Mouse (Mus musculus): ENCODE results near the gene Hoxb7. TPM values are rescaled to one million over a fixed set of nuclear protein-coding genes. Genes with fewer than 3 reads are reported as not detected.

Hoxb7 gene
- total RNA-seq (2021), result not detected

DNA sequence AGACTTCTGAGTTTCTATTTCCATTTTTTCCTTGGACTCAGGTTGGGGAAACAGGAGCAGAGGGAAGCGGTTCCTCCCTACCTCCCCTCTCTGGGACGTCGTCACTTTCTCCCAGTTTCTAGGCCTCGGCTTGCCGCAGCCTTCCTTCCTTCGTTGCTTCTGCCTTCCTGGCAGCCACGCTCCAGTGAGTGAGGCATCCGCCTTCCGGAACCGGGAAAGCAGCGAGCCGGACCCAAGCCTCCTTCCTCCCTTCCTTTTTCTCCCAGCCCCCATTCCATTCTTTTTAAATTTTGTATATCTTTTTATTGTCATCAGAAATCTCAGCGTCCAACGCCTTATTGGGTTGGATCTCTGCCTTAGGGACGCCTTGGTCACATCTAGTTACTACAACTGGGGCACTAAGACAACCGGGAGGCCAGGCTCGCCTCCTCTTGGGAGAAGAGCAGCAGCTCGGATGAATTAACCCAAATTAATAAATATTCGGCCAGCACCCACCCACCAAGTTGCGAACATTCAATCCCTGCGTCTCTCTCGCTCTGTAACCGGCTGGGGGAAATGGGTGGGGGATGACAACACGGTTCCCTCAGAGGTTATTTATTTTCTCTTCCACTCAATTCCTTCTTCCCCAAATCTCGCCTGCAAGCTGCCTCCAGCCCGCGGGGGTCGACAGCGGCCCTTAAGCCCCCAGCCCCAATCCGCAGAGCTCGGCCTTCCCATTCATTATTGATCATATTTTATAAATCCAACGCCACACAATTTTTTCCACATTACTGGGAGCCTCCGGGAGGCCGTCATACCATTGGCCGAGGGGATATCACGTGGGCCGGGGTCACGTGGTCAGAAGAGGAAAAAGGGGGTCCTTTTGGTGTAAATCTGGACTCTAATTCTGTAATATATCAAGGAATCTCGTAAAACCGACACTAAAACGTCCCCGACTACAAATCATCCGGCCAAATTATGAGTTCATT is at the start of gene Hoxb7:
Gene Hoxb7 (plus strand): TSS at position 853 of the 968 bp plus-strand sequence.
- no peak for DNase-seq
- intact Hi-C loops (cut with DNase I), result no loop called here

DNA sequence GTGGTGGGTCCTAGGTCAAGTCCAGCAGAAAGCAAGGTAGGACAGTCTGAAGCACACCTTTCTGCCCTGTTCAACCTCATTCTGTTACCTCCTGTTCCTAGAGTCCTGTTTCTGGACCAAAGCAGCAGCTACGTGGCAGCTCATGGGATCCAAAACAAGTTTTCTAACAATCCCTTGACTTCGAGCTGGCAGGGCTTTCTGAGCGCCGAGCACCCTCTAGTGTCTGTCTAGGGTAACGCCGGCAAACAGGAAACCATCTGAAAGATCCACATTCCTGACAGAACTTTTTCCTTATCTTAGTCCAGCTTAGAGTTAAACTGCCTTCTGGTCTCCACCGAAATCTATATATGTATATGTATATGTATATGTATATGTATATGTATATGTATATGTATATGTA is 46.2 kb upstream of the Hoxb7 start:
- peak; percentile 39 to 69 for DNase-seq
- intact Hi-C loops (cut with DNase I), result loop anchor here (1.0 to 2.0 kb wide), 2 partner anchors 95 to 147 kb away; no protein-coding TSS in a partner anchor

DNA sequence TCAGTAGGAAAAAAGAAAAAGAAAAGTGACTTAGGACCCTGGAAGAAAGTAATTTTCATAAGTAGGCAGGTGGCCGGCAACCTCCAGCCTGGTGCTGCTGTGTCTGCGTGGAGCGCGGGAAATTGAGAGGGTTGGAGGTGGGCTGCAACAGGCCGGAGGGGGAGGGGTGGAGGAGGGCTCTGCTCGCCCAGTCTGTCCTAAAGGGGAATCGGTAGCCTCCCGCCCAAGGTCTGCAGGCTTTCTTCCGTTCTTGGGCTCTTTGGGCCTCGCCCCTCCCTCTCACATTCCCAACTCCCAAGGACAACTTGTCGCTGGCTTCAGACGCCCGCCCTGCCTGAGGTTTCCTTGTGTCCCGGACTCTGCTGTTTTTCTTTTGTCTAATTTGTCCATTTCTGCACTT is 35.5 kb upstream of the Hoxb7 start:
- intact Hi-C loops (cut with DNase I), result no loop called here
- DNase-seq, result no peak

DNA sequence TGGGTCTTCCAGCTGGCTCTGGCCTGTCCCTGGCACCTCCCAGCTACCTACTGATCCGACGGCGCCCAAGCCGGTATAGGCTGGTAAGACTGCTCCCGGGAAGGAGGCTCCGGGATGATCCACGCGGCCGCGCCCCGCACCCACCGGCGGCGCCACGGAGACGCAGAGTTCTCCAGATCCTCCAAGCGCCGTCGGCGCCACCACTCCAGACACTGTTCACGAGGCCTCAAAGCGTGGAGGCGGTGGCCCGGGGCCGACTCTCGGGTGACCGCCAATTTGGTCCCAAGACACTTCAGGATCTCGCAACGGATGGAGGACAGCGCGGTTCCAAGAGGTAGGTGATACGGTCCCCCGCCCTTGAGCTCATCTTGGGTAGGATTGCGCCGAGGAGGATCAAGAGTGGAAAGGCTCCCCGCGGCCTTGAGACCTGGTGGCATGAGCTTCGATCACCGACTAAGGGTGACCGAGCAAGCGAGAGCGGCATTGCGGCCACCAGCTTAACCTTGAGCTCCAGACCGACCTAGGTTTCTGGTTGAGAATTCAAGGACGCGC is 34.9 kb upstream of the Hoxb7 start:
- intact Hi-C loops (cut with DNase I), result no loop called here
- DNase-seq, result no peak

DNA sequence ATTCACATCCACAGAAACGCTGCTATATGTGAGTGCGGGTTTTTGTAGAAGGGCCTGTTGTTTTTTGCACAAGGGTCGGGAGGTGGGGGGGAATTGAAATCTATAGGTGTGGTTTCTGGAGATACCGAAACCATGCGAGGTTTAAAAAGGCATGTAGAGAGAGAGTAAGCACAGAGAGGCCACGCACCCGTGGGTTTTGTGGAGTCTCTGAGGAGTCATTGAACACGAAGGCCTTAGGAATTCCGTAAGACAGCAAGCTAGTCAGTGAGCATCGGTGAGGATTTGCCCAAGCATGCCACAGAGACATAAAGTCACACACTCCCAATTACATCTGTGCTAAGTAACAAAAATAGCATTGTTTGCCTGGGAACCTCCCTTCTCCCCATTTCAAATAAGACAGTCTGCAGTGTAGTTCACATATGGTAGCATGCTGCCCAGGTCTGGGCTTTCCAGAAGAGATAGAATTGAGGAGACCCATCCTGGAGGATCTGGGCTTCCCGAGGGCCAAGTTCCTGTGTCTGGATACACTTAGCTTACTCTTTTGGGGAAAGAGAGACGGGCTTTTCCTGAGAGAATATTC is 33.8 kb upstream of the Hoxb7 start:
- no peak for DNase-seq
- intact Hi-C loops (cut with DNase I), result no loop called here

DNA sequence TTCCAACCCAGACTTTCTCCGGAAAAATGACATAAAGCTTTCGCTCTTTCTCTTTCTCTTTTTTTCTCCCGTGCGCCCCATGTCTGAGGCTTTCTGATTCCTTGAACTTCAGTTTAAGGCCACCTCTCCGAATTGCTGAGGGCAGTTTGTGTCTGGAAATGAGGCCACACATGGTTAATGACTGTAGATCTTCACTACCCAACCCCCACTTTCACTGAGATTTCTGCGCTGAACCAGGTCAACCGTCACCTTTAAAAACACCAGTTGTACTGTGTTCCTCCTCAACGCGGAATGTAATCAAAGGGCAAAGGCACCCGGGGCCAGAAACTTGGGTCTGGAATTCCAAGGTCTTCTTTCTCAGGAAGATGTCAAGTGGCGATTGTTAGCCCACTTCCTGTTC is 32.2 kb upstream of the Hoxb7 start:
- intact Hi-C loops (cut with DNase I), result no loop called here

DNA sequence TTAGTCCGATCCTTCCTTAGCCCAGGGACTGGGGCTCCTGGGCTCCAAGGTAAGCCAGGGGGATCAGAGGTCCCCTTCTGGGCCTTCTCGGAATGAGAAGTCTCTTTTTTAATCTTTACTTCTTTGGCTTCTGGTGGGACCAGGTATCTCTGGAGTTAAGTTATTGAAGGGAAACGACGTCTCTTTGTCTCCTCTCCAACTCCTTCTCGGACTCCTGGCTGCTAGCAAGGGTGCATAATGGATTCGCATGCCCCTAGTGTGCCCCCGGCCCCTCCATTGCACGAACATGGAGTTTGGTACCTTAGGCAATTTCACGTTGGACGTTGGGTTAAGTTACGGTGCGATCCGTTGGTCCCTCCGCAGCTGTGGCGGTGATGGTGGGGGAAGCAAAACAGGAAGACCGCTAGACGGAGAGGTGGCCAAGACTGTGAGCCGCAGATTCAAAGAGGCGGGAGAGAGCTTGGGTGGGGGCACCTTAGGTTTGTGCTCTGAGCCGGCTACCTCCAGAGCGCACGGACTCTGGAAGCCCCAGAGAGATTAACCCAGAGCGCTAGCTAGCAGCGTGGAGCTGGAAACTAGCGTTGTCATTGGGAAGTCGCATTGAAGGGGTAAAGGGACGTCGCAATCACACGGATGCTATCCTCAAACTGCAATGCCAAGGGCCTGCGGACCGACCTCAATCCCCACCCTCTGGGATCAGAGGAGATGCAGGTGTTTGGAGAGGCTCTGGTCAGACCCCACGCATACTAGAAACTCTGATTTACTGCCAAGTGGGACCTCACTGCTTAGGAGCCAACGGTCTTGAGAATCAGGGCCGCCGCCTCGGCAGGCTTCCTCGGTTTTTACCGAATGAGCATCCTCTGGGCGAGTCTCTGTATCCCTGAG is 31.1 kb upstream of the Hoxb7 start:
- no peak for DNase-seq
- intact Hi-C loops (cut with DNase I), result no loop called here

More for the DNA sequence above, 32.2 kb upstream of the Hoxb7 start:
- no peak for DNase-seq

DNA sequence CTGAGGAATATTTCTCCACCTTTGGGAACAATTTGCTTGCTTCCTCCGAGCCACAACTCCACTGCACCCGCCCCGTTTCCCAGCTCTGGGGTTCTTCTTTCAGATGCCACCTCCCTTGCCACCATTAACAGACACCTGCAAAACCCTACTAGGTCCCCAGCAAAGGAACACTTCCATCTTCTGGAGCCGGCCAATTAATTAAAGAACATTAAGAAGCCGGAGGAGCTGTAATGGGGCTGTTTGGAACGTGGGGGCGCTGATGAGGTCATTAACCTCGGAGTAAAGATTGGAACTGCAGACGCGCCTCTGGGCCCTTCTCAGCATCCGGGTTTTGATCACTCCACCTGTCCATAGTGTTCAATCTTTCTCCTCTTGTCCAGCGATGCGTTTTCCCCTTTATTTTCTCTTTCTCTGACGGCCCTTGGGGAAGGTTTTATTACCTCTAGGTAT is 30.4 kb upstream of the Hoxb7 start:
- no peak for DNase-seq
- intact Hi-C loops (cut with DNase I), result no loop called here

DNA sequence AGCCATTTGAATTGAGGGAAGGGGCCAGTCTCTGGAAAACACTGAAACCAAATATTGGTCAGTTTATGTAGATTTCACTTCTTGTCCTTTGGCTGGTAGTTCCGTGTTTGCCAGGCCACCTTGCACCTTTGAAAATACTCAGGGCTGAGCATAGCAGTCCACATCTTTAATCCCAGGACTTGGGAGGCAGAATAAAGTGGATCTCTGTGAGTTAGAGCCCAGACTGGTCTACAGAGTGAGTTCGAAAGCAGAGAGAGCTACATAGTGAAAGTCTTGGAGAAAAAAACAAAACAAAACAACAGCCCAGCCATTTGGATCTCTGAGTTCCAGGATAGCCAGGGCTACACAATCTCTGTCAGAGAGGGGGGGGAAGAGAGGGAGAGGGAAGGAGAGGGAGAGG is 29.3 kb upstream of the Hoxb7 start:
- no peak for DNase-seq
- intact Hi-C loops (cut with DNase I), result no loop called here

DNA sequence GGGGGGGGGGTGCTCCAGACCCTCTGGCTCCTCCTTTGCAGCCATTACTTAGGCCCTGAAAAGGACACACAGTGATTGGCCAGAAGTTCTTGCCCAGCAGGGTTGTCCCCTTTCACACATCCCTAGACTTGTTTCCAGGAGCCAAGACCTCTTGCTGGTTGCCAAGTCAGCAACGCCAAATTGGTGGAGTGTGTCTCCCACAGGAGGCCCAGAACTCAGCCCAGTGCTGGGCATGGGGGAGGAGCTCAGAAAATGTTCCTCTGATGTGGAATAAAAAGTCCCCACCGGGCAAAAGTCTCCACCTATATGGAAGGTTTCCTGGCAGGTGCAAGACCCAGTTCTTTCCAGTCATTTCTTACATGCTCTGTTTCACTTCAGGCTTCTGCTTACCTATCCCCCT is 27.4 kb upstream of the Hoxb7 start:
- DNase-seq, result no peak
- intact Hi-C loops (cut with DNase I), result no loop called here

DNA sequence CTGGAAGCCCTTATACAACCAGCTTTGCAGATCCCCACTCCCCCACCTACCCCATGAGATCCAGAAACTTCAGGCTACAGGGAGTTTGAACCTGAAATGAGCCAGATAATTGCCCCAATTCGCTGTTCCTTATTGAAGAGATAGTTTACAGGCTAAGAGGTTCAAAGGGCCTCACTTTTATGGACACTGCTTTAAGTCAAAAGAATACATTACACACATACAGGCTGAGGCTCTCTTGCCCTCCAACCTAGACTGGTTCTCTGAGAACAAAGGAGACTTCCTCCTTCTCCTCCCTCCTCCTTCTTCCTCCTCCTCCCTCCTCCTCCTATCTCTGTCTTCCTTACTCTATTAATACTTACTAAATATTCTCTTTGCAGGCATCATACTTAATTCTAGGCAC is 26.9 kb upstream of the Hoxb7 start:
- intact Hi-C loops (cut with DNase I), result no loop called here
- no peak for DNase-seq

DNA sequence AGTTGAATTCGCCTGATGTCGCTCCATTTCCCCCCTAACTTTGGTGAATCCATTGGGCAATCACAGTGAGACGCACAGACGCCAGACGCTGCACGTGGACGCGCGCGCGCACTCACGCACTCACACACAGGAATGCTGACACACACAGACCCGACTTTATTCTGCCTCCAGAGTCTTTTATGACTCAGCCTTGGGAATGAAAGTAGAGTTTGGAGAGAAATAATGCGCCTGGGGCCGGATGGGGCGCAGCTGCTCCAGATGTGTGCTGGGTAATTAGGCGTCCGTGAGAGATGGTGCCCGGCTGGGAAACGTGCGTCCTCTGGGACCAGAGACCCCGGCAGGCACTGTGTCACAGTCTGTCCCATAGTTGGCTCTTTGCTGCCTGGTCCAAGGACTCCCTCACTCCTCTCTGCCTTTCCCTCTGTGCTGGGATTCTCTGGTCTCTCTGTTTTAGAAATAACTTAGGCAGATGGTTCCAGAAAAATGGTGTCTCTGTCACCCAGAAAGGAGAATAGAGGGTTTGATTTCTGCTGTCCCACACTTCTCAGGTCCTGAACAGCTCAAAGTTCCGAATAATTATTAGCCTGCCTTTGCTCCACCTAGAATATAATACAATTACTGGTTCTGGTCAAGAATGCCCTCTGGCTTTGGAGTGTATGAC is 26.0 kb upstream of the Hoxb7 start:
- intact Hi-C loops (cut with DNase I), result no loop called here
- no peak for DNase-seq

DNA sequence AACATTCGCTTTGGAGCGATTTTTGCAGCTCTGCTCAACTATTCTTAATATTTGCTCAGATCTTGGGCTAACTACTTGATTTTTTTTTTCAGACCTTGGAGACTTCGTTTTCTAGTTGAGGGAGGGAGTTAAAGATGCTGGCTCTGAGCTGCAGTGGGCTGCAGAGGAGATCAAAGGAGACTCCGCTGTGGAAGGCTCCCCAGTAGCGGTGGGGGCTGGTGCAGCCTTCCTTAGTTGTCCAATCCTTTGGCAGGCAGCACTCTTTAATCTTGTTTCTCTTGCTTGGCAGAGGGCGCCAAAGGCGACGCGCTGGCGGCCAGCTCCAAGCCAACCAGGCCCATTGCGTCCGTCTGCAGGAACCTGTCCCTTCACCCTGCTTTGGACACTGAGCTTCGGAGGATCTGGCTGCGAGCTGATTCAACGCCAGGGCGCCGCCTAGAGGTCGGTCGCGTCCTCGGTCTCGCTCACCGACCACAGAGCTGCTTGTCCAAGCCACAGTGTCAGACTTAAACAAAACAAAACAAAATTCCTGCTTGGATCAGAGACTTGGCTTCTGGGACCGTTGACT is 25.0 kb upstream of the Hoxb7 start:
- intact Hi-C loops (cut with DNase I), result no loop called here
- DNase-seq, result peak; percentile 63 to 81

DNA sequence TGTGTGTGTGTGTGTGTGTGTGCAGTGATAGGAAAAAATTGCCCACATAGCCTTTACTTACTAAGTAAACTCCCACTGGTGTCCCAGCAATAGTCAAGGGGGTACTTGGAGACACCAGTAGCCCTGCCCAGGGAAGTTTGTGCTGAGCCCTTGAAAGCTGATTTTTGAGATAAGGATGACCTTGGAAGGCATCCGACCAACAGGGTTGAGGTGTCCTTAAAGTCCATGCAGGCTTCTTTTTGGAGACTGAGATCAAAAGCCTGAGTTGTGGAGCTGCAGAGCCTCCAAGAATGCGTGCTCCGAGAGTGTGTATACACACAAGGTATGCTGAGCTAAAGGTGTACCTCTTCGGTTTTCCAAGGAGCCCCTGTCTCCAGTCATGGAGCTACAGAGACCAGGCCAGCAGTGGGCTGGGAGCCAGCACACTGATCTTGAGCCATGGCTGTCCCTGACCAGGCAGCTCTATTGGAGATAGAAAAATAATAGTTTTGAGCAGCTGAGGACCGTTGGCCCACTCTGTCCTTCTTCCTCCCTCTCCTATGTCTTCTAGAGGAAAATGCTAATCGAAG is 24.1 kb upstream of the Hoxb7 start:
- no peak for DNase-seq
- intact Hi-C loops (cut with DNase I), result no loop called here

DNA sequence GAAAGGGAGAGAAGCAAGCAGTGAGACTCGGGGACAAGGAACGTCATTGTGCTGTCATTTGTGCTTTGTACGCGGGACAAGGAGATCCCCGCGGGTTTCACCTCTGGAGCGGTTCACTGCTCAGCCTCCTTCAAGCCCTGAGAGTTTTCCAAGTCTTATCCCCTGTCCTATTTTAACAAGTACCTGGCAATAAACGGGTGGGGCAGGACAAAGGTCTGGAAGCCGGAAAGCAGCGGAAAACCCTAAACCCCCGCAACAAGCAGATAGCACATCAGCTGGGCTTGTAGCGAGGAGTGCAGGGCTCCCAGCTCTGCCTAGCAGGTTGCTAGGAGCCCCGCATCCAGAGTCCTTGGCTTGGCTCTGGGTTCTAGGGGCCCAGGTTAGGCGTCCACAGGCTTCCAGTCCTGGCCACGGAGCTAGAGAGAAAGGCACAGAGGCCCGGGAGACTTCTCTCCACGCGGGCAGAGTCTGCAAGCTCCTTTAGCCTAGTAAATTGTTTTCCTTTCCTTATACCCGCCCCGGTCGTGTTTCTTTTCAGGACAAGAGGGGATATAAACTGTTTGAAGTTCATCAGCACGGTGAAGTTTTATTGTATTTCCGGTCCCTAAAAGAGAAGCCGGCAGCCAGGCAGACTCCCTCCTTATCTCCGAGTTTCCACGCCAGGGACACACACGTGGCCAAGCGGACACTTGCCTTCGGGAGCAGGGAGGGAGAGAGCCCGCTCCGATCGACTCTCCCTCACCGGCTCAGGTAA is 22.6 kb upstream of the Hoxb7 start:
- intact Hi-C loops (cut with DNase I), result no loop called here

DNA sequence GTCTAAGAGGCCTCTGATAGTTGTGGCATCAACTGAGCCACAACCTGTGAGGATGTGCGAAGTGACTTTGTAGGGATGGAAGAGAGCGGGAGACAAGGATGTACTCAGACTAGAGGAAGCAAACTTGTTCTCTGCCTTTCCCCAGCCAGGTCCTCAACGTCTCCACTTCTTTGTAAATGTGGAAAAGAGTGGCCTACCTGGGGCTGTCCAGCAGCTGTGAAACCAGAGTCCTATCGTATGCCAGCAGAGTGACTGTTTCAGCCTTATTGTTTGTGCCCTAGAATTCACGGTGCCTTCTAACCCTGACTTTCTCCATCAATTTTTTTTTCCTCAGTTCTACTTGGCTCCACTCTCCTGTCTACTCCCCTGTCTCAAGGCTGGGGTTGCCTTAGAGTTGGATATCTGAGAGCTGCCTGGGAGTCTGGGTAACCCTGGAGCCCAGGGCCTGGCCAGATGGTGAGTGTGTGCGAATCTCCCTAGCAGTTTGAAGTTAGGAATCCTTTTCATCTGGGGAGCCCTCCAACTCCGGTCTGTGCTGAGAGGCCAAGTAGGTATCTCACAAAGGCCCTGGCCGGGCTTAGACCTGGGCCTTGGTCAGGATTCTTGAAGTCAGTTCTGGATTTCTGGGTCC is 21.9 kb upstream of the Hoxb7 start:
- DNase-seq, result no peak
- intact Hi-C loops (cut with DNase I), result no loop called here

More for the DNA sequence above, 22.6 kb upstream of the Hoxb7 start:
- no peak for DNase-seq

DNA sequence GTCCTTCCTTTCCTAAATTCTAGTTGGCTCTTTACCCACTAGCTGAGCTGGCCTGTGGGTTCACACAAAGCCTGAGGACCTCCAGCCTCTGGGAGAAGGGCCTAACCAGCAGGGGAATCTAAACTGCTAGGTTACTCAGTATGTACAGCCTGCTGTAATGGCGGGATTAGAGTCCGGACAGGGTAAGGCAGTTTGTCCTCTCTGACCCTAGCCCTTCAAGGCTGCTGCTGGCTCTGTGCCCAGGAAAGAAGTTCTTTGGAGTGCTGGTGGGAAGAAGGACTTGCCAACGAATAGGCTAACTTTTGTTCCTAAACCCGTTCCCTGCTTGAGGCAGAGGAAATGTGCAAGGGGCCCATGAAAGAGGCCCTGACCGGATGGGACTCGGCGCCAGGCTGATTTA is 20.5 kb upstream of the Hoxb7 start:
- no peak for DNase-seq
- intact Hi-C loops (cut with DNase I), result no loop called here

Data from heart, postnatal 10 days (tissue).